Mouse (Mus musculus) liver, embryonic 15.5 days (tissue): Measurements from ENCODE around the gene Miox. TPM values are rescaled to one million over a fixed set of nuclear protein-coding genes. Genes with fewer than 3 reads are reported as not detected.
A peak's percentile ranks its signal among the peaks of the same experiment; 100 is the strongest.

Experiments used
- ATAC-seq: fragments of 200-750 bp; cut with Nextera tagmentation; 2 replicates; pipeline ENCODE4 v1.8.0; 2017; ENCODE audit warnings: moderate number of reproducible peaks, mild to moderate bottlenecking, moderate library complexity; ENCODE audit not compliant: insufficient read depth
- H3K27ac ChIP-seq: fragments of 300-500 bp; sonication (generic); replicated peaks from 2 replicates; pipeline ENCODE4 v1.5.1; 2015; ENCODE audit warnings: mild to moderate bottlenecking, inconsistent platforms
- H3K27me3 ChIP-seq: fragments of 300-500 bp; sonication (generic); 2 replicates; pipeline ENCODE4 v1.6.1; 2015; ENCODE audit warnings: mild to moderate bottlenecking, inconsistent platforms
- H3K36me3 ChIP-seq: fragments of 300-500 bp; sonication (generic); replicated peaks from 2 replicates; pipeline ENCODE4 v1.6.1; 2015; ENCODE audit warnings: moderate library complexity, mild to moderate bottlenecking, inconsistent platforms
- H3K4me1 ChIP-seq: fragments of 300-500 bp; sonication (generic); replicated peaks from 2 replicates; pipeline ENCODE4 v1.6.1; 2015; ENCODE audit warnings: inconsistent platforms
- H3K4me2 ChIP-seq: fragments of 300-500 bp; sonication (generic); 2 replicates; pipeline ENCODE4 v1.6.1; 2015; ENCODE audit warnings: moderate library complexity, mild to moderate bottlenecking, inconsistent platforms
- H3K4me3 ChIP-seq: fragments of 300-500 bp; sonication (generic); replicated peaks from 2 replicates; pipeline ENCODE4 v1.5.1; 2015; ENCODE audit warnings: mild to moderate bottlenecking, inconsistent platforms
- H3K9ac ChIP-seq: fragments of 300-500 bp; sonication (generic); 2 replicates; pipeline ENCODE4 v1.6.1; 2015; ENCODE audit warnings: moderate library complexity, mild to moderate bottlenecking, inconsistent platforms
- H3K9me3 ChIP-seq: fragments of 300-500 bp; sonication (generic); replicated peaks from 2 replicates; pipeline ENCODE4 v1.6.1; 2016; ENCODE audit warnings: inconsistent platforms
- WGBS: fragments of 180-500 bp; shearing (Covaris S2); methylation state at CpG from one replicate; pipeline ENCODE4 v1.1.7; 2015; ENCODE audit warnings: mixed read lengths; ENCODE audit not compliant: insufficient replicate concordance; 5-methylcytosine and 5-hydroxymethylcytosine counted together
- polyA plus RNA-seq: library from polyadenylated mRNA; unstranded; fragments of >200 nt; fragmentation: Nextera tagmentation; extraction: Ambion mirVana; gene quantifications from 2 replicates; pipeline ENCODE4 v1.2.1, GENCODE M21; 2015

The Miox gene
- polyA plus RNA-seq, 1 experiment from 2014 or later: 10.6 TPM

DNA sequence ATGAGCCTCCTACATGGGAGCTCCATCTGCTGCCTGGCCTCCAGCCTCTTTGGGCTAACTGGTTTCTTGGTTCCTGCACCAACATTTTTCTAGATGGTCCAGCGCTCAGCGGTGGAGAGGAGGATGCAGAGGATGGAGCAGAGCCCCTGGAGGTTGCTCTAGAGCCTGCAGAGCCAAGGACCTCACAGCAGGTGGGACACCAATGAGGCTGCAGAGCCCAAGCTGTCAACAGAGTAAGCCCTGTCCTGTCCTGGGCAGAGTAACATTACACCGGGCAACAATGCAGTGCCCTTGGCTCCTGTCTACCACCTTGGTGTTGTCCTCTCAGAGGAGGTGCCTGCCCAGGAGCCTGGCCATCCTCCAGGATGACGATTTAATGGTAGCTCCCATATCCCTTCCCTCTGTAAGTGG is 30.9 kb downstream of the Miox start:
- Histone ChIP-seq H3K4me2 (no peak overlapping the region), H3K27ac (no peak overlapping the region), H3K4me1 (peaks cover 2% of the 10 kb centered on the region), H3K27me3 (no peaks in the 10 kb centered on the region), H3K4me3 (no peak overlapping the region), H3K9me3 (no peaks in the 10 kb centered on the region), H3K9ac (no peak overlapping the region), H3K36me3 (peaks cover 100% of the 10 kb centered on the region)
- no peak for ATAC-seq
- WGBS: 89% methylated on average over 4 of the region's 4 CpGs

DNA sequence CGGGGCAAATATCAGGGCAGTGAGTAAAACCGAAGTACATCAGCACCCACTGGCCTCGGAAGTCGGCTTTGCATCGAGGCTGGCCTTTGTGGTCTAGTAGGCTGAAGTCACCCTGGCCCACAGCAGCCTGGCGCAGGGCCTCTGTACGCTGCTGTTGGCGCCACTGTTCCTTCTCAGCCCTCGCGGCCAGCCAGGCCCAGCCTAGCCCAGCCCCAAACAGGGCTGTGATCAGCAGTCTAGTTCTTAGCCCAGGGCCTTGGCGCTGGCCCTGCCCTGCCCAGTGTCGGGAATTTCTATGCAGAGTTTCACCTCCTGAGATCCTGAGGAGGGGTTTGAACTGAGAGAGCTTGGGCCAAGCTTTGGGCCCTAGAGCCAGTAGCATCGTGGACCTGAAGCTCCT is 37.9 kb downstream of the Miox start:
- H3K9ac ChIP-seq: no peak overlapping the region
- 81% methylated on average over 13 of the region's 13 CpGs for WGBS
- peaks cover 46% of the 10 kb centered on the region for H3K4me1 ChIP-seq
- ATAC-seq: no peak
- H3K27me3 ChIP-seq: peaks cover 10% of the 10 kb centered on the region
- H3K9me3 ChIP-seq: no peaks in the 10 kb centered on the region
- peaks cover 59% of the 10 kb centered on the region for H3K36me3 ChIP-seq
- no peak overlapping the region for H3K27ac ChIP-seq
- H3K4me2 ChIP-seq: 0 out of 2 replicates have a peak overlapping the region, but pooled peaks have one; percentile 99
- no peak overlapping the region for H3K4me3 ChIP-seq

DNA sequence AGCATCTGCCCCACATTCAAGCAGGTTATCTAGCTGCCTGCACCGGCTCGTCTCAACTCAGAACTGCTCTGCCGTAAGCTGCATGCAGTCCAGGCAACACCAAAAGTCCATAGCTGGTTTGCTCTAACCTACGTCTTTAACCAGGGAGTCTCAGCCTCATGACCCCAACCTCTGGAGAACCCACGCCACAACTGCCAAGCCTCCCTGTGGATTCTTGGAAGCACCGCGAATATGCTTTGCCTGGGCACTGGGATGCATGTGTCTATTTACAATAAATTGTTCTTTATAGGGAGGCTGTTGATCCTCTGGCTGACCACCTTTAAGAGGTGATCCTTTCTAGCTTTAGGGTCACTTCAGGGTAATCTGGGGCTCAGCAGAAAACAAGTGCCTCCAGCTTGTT is 38.3 kb downstream of the Miox start:
- 82% methylated on average over 7 of the region's 7 CpGs for WGBS
- Histone ChIP-seq H3K9ac (peak overlapping the region; percentile 78; the same call in 1 of the 2 replicates), H3K9me3 (no peaks in the 10 kb centered on the region), H3K4me3 (peak overlapping the region; percentile 82), H3K4me1 (peaks cover 47% of the 10 kb centered on the region), H3K27ac (peak overlapping the region; percentile 89), H3K4me2 (peak overlapping the region; percentile 99), H3K36me3 (peaks cover 54% of the 10 kb centered on the region), H3K27me3 (peaks cover 15% of the 10 kb centered on the region)
- no peak for ATAC-seq

DNA sequence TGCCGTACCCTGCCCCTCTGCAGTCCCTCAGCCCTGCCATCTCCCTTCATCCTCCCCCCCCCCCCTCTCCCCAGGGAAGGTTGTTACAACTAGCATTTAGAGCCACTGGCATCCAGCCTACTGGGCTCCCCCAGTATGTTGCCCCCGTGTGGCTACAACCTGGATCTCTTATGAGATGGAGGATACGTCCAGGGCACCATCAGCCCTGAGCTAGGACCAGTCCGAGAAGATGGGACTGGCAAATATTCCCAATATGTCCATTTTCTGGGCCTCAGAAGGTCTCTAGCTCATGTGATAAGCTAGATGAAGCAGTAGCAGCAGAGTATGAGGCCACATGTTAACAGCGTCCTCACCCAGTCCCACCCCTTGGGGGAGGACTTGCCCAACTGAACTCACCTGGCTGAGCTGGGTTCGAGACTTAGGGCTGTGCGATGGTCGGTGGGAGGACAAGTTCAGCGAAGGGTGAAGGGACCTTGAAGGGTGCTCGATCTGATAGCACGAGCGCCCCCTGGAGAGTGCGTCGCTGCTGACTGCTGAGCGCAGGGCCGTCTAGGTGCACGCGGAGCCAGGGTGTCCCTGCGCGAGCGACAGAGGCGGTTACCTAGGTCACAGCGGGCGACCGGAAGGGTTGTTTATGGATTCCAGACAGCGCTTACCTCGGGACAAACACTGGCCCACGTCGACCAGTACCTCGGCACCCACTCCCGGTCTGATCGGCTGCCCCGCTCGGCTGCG is 39.0 kb downstream of the Miox start:
- Histone ChIP-seq H3K9ac (peak overlapping the region; percentile 78), H3K4me1 (peaks cover 51% of the 10 kb centered on the region), H3K9me3 (no peaks in the 10 kb centered on the region), H3K27me3 (peaks cover 22% of the 10 kb centered on the region), H3K27ac (peak overlapping the region; percentile 89), H3K36me3 (peaks cover 48% of the 10 kb centered on the region), H3K4me2 (peak overlapping the region; percentile 99), H3K4me3 (peak overlapping the region; percentile 82)
- WGBS: under 1% methylated on average over 35 of the region's 35 CpGs
- ATAC-seq: peak; percentile 81

DNA sequence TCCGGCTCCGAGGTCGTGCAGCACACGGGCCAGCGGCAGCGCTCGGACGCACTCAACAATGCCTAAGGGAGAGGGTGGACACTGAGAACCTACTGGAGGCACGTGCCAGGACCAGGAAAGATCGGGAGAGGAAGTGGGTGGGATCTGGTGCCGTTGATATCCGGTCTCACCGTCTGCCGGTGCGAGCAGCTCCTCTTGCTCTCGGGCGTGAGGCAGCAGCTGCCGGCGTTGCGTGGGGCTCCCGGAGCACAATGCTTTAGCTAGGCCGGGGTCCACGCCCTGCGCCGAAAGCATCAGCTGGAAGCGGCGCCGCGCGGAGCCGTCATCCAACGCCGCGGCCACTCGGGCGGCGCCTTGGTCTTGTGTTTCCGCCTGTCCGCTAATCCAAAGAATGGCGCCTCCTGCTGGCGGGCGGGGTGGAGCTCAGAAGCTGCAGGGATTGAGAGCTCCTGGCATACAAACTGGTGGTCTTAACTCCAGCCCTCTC is 39.6 kb downstream of the Miox start, which contains the start of gene Sco2:
Sco2 (minus strand) TSS at position 85 of the 487 bp plus-strand sequence.
- Histone ChIP-seq H3K36me3 (peaks cover 42% of the 10 kb centered on the region), H3K4me3 (peak within 1 kb of the TSS; percentile 82), H3K27me3 (peaks cover 28% of the 10 kb centered on the region), H3K9me3 (no peaks in the 10 kb centered on the region), H3K27ac (peak within 1 kb of the TSS; percentile 89), H3K9ac (peak within 1 kb of the TSS; percentile 78), H3K4me2 (peak within 1 kb of the TSS; percentile 99), H3K4me1 (peaks cover 57% of the 10 kb centered on the region)
- peak; percentile 71 for ATAC-seq
- under 1% methylated on average over 42 of the region's 42 CpGs for WGBS

DNA sequence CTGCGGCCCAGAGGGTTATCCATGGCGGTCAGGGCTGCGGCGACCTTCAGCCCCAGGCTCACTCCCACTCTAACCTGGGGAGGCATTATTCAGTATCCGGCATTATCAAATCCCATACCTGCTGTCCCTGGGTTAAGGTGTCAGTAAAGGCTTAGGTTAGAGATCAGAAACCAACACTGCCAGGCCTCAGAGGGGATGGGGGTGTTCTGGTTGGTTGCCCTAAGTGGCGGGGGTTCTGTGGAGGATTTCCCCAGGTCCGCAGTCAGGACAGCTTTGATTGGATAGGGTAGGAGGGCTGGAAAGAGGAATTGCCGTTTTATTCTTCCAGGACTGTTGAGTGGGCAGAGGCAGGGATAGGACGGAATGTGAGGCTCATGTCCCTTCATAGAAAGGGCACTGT is 40.1 kb downstream of the Miox start:
- 0 out of 2 replicates have a peak overlapping the region, but pooled peaks have one; percentile 89 for H3K27ac ChIP-seq
- H3K9ac ChIP-seq: peak overlapping the region; percentile 78
- peak overlapping the region; percentile 82 for H3K4me3 ChIP-seq
- H3K4me2 ChIP-seq: peak overlapping the region; percentile 99
- no peak for ATAC-seq
- H3K4me1 ChIP-seq: peaks cover 62% of the 10 kb centered on the region
- H3K9me3 ChIP-seq: no peaks in the 10 kb centered on the region
- H3K36me3 ChIP-seq: peaks cover 36% of the 10 kb centered on the region
- H3K27me3 ChIP-seq: peaks cover 33% of the 10 kb centered on the region
- 50% methylated on average over 9 of the region's 9 CpGs for WGBS

DNA sequence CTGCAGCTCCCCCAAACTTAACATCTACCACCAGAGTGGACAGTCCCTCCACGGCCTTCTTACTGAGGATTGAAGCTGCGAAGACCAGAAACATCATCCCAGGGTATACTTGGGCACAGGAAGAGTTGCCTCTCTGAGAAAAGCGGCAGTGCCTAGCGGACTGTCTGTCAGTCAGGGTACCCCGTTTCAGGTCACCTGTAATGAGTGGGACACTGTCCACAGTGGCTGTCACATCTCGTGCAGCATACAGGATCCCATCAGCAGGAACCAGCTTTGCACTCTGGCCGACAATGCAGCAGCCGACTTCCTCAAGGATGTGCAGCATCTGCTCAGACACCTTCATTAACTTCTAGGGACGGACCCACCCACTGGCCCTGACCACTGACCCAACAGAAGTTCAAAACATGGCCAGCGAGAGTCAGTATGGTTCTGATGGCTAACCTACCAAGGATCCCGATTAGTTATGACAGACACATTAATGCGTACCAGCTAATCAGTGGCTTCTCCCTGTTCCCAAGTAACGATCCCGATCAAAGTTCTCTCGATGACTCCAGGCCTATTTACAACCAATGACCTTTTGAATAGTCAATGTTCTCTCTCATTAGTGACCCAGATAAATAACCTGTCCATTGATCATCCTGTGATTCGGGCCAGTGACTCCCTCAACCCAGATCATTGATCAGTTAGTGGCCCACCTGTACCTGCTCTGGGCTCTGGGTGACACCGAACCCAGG is 40.8 kb downstream of the Miox start:
- Histone ChIP-seq H3K4me2 (no peak overlapping the region), H3K27me3 (peaks cover 37% of the 10 kb centered on the region), H3K9me3 (no peaks in the 10 kb centered on the region), H3K36me3 (peaks cover 30% of the 10 kb centered on the region), H3K4me3 (no peak overlapping the region), H3K27ac (no peak overlapping the region), H3K4me1 (peaks cover 66% of the 10 kb centered on the region), H3K9ac (no peak overlapping the region)
- 80% methylated on average over 17 of the region's 17 CpGs for WGBS
- no peak for ATAC-seq

DNA sequence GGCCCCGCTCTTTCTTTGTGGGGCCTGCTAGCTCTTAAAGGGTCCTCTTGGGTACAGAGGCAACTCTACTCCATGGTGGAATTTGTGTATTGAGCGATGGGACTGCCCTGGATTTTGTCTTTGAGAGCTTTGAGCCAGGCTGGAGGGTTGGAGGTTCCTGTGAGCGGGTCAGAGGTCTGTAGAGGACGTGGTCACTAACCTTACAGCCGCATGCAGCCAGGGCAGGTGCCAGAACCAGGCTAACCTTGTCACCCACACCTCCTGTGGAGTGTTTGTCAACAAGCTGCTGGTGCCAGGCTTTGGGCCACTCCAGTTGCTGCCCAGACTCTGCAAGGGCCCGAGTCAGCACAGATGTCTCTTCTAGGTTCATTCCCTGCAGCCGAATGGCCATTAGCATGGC is 41.8 kb downstream of the Miox start:
- 65% methylated on average over 7 of the region's 7 CpGs for WGBS
- no peak overlapping the region for H3K4me3 ChIP-seq
- H3K4me1 ChIP-seq: peaks cover 58% of the 10 kb centered on the region
- H3K9ac ChIP-seq: no peak overlapping the region
- peaks cover 46% of the 10 kb centered on the region for H3K27me3 ChIP-seq
- ATAC-seq: no peak
- H3K27ac ChIP-seq: no peak overlapping the region
- H3K4me2 ChIP-seq: no peak overlapping the region
- no peaks in the 10 kb centered on the region for H3K9me3 ChIP-seq
- peaks cover 19% of the 10 kb centered on the region for H3K36me3 ChIP-seq

DNA sequence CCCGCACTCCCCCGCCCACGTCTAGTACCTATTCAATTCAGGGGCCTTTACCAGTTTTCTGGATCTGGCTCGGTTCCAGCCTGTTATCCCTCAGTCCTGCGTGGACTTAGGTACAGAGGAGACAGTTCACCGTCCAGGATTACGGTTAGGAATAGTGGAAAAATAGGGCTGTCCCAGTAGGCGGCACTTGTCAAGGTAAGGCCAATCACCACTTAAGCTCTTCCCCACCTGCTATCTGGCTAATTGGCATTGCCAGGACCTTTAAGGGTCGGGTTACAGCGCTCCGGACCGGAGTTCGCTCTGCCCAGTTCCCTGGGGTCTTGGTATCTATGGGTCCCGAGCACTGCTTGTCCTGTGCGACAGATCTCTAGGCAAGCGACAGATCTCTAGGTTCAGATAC is 42.8 kb downstream of the Miox start, which contains the start of gene Tymp:
Tymp (minus strand) TSS at position 83 of the 400 bp plus-strand sequence.
- peak within 1 kb of the TSS; percentile 23; the same call in 1 of the 2 replicates for H3K4me2 ChIP-seq
- peaks cover 10% of the 10 kb centered on the region for H3K36me3 ChIP-seq
- 45% methylated on average over 16 of the region's 16 CpGs for WGBS
- peaks cover 58% of the 10 kb centered on the region for H3K4me1 ChIP-seq
- H3K27me3 ChIP-seq: peaks cover 48% of the 10 kb centered on the region
- H3K4me3 ChIP-seq: no peak within 1 kb of the TSS
- no peaks in the 10 kb centered on the region for H3K9me3 ChIP-seq
- no peak for ATAC-seq
- H3K27ac ChIP-seq: no peak within 1 kb of the TSS
- no peak within 1 kb of the TSS for H3K9ac ChIP-seq

DNA sequence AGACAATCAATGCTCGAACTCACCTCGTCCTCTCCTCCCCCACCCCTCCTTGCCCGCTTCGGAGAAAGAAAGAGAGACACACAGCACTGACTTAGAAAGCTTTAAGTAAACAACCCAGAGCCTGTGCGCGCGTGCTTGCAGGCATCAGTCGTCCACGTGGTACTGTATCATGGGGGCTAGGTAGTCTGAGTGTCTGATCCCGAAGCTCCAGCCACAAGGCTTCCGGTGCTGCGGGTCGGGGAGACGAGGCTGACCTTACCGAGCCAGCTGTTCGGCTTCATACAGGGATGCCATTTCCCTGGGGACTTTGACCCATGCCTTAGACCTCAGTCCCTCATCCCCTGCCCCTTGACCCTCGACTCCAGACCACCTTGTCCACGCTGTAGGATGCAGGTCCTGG is 43.2 kb downstream of the Miox start:
- Histone ChIP-seq H3K27ac (no peak overlapping the region), H3K9me3 (no peaks in the 10 kb centered on the region), H3K27me3 (peaks cover 51% of the 10 kb centered on the region), H3K4me1 (peaks cover 54% of the 10 kb centered on the region), H3K9ac (no peak overlapping the region), H3K36me3 (peaks cover 6% of the 10 kb centered on the region), H3K4me2 (peak overlapping the region; percentile 23; the same call in 1 of the 2 replicates), H3K4me3 (no peak overlapping the region)
- 13% methylated on average over 18 of the region's 18 CpGs for WGBS
- ATAC-seq: no peak
